Mouse (Mus musculus): ENCODE measurements at regions not wholly inside any gene's neighbourhood (a gene's known extent, or its start where the extent isn't known, plus 50 kb on each side); places are given as distances from the start of the nearest gene placed in this dataset.

GRCm38 (mm10) chr11:35065959-35066414 lies 55.0 kb upstream of the Slit3 start:
- DNase-seq (ENCODE audit: low spot score in 2 of 2) = no peak
- TF ChIP-seq CTCF (conservative IDR thresholded peaks at IDR 0.05) = no peak
- Histone ChIP-seq H3K27ac (no peak overlapping the region), H3K4me3 (no peak overlapping the region)

DNA sequence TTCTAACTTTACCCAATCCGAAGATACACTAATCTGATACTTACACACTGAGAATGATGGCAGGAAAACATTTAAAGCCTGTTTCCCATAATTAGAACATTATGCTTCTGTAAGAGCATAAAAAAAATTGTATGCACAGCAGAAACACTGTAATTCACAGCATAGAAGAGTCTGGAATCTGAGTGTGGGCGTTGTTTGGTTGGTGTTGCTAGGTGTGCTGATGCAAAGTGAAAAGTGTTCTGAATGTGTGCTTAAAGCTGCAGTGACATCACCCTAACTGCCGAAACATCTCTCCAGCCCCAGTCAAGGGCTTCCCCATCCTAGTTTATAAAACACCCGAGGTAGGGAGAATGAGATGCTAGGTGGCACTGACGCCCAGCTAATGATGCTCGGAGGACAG lies 63.2 kb upstream of the Slit3 start:
- no peak for DNase-seq (ENCODE audit: low spot score in 2 of 2)
- TF ChIP-seq CTCF (conservative IDR thresholded peaks at IDR 0.05) = no peak
- no peak overlapping the region for H3K27ac ChIP-seq
- H3K4me3 ChIP-seq = no peak overlapping the region

- Histone ChIP-seq H3K27ac (no peak overlapping the region), H3K4me3 (no peak overlapping the region)
- TF ChIP-seq CTCF (conservative IDR thresholded peaks at IDR 0.05) = no peak
- no peak for DNase-seq (ENCODE audit: low spot score in 2 of 2)
These were observed 65.4 kb upstream of the Slit3 start for GRCm38 (mm10) chr11:35055496-35056125.

DNA sequence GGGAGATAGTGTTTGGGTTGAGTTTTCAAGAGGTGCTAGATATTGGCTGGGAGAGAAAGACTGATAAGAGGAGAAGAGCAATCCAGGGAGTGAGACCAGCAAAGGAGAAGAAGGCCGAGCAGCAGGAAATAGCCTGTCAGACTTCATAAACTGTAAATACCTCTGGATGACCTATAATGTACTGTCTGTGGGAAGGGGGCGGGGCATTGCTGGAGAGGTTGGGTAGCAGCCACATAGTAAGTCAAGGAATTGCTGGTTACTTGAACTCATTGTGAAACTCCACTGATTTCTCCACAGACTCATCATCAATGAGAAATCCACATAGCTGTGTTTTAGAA lies 67.4 kb upstream of the Slit3 start:
- TF ChIP-seq CTCF (conservative IDR thresholded peaks at IDR 0.05) = no peak
- no peak overlapping the region for H3K27ac ChIP-seq
- no peak for DNase-seq (ENCODE audit: low spot score in 2 of 2)
- no peak overlapping the region for H3K4me3 ChIP-seq

DNA sequence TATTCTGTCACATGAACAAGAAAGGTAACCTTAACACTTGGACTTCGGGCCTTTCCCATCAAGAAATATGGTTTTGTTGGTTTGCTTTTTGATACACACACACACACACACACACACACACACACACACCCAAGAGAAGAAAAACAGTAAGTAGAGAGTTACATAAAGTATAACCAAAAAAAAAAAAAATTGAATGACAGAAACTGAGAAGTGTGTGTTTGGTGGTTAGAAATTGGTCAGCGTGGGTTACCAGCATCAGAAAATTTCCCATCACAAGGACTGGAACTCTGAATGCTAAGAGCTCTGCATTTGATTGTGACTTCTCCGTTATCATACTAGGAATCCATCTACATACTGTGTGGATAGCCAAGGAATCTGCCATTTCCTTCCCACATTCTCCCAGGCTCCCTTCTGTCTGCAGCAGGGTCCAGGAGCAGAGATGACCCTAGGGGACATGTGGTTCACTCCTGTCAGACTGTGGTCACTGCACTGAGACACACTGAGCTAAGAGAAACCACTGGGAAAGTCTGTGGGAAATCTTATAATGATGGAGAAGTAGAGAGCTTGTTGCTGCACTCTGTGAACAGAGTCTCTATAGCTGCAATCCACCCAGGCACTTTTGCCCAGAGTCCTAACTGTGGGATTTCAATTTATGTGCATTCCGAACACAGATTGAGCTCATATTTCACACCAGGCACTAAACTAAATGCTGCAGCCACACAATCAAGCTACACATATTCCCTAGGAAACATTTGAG lies 68.0 kb upstream of the Slit3 start:
- H3K27ac ChIP-seq = no peak overlapping the region
- no peak for DNase-seq (ENCODE audit: low spot score in 2 of 2)
- TF ChIP-seq CTCF (conservative IDR thresholded peaks at IDR 0.05) = no peak
- H3K4me3 ChIP-seq = no peak overlapping the region

- Histone ChIP-seq H3K4me3 (no peak overlapping the region), H3K27ac (no peak overlapping the region)
- TF ChIP-seq CTCF (conservative IDR thresholded peaks at IDR 0.05) = no peak
- no peak for DNase-seq (ENCODE audit: low spot score in 2 of 2)
These were observed 71.3 kb upstream of the Slit3 start for GRCm38 (mm10) chr11:35049663-35050215.

GRCm38 (mm10) chr11:35044659-35045058 lies 76.4 kb upstream of the Slit3 start:
- TF ChIP-seq CTCF (conservative IDR thresholded peaks at IDR 0.05) = no peak
- no peak overlapping the region for H3K27ac ChIP-seq
- DNase-seq (ENCODE audit: low spot score in 2 of 2) = no peak
- H3K4me3 ChIP-seq = no peak overlapping the region

- Histone ChIP-seq H3K27ac (no peak overlapping the region), H3K4me3 (no peak overlapping the region)
- TF ChIP-seq CTCF (conservative IDR thresholded peaks at IDR 0.05) = no peak
- no peak for DNase-seq (ENCODE audit: low spot score in 2 of 2)
These were observed 96.6 kb upstream of the Slit3 start for GRCm38 (mm10) chr11:35024448-35024847.

DNA sequence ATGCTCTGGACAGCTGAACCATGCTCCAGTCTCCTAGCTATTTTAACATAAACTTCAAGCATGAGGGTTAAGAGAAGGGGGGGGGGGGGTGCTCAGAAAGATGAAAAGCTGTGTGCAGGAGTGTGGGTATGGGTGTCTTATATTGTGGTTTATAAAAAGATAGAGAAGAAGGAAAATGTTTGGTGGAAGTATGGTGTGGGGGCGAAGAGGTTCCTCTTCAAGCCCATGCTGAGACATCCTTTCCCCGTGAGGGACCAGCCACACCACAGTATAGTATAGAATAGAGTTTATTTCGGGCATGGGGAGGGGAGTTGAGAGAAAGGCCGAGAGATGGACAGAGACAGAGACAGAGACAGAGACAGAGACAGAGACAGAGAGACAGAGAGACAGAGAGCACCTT lies 97.2 kb upstream of the Slit3 start:
- Histone ChIP-seq H3K27ac (no peak overlapping the region), H3K4me3 (no peak overlapping the region)
- no peak for DNase-seq (ENCODE audit: low spot score in 2 of 2)
- TF ChIP-seq CTCF (conservative IDR thresholded peaks at IDR 0.05) = no peak

GRCm38 (mm10) chr11:35021990-35022625 lies 98.9 kb upstream of the Slit3 start:
- peak overlapping the region; percentile 49; the same call in 1 of the 2 replicates for H3K27ac ChIP-seq
- DNase-seq (ENCODE audit: low spot score in 2 of 2) = peak; percentile 70 to 85
- no peak overlapping the region for H3K4me3 ChIP-seq
- no peak for TF ChIP-seq CTCF (conservative IDR thresholded peaks at IDR 0.05)

DNA sequence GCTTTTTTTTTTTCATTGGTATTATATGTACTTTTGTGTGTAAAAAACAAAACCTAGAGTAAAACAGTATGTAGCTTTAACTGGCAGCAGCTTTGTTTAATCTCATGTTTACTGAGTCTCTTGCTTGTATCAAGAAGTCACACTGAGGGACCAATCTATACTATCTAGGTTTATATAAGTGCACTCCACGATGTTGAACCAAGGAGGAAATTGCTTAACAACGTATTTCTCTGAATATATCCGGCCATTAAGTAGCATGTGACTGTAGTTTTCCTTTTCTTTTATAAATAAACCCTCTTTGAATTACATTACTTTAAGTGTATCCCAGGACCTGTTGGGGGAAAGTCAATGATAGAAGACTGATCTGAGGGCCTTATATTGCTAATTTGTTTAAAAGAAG lies 104.0 kb upstream of the Slit3 start:
- no peak for DNase-seq (ENCODE audit: low spot score in 2 of 2)
- no peak overlapping the region for H3K27ac ChIP-seq
- no peak for TF ChIP-seq CTCF (conservative IDR thresholded peaks at IDR 0.05)

GRCm38 (mm10) chr11:35011521-35012476 lies 109.2 kb upstream of the Slit3 start:
- Histone ChIP-seq H3K27ac (peak overlapping the region; percentile 82), H3K4me3 (no peak overlapping the region; the same call in 1 of the 2 replicates)
- no peak for TF ChIP-seq CTCF (conservative IDR thresholded peaks at IDR 0.05)
- peak in 1 of 2 experiments; percentile 13 for DNase-seq (ENCODE audit: low spot score in 2 of 2)

More for the DNA sequence above, 104.0 kb upstream of the Slit3 start:
- H3K4me3 ChIP-seq = no peak overlapping the region

Data from layer of hippocampus, adult 2 months (tissue).